Mouse (Mus musculus) heart, adult 2 months (tissue): ENCODE results near the gene Usp4. TPM values are rescaled to one million over a fixed set of nuclear protein-coding genes. Genes with fewer than 3 reads are reported as not detected.
A peak's percentile ranks its signal among the peaks of the same experiment; 100 is the strongest.

Experiments used
- DNase-seq, 2 experiments: peaks; one replicate each; pipeline ENCODE4 v3.0.0; 2021
- H3K27ac ChIP-seq: fragments of 200-600 bp; 2 replicates; pipeline ENCODE4 v1.8.1; 2022
- H3K27me3 ChIP-seq: fragments of 200-500 bp; 2 replicates; pipeline ENCODE4 v1.6.1; 2012; ENCODE audit warnings: mild to moderate bottlenecking, low read length, inconsistent platforms, mixed read lengths; ENCODE audit not compliant: control insufficient read depth, insufficient read depth
- H3K36me3 ChIP-seq: fragments of 200-500 bp; 2 replicates; pipeline ENCODE4 v1.6.1; 2012; ENCODE audit warnings: low read length, inconsistent platforms; ENCODE audit not compliant: control insufficient read depth, insufficient read depth
- H3K4me1 ChIP-seq: fragments of 200-500 bp; 2 replicates; pipeline ENCODE4 v1.6.1; 2011; ENCODE audit warnings: low read length; ENCODE audit not compliant: control insufficient read depth, insufficient read depth
- H3K4me3 ChIP-seq: fragments of 200-600 bp; 2 replicates; pipeline ENCODE4 v1.8.1; 2022
- H3K79me2 ChIP-seq: fragments of 200-500 bp; replicated peaks from 2 replicates; pipeline ENCODE4 v1.6.1; 2012; ENCODE audit warnings: mild to moderate bottlenecking, inconsistent platforms, low read length, moderate library complexity, mixed read lengths; ENCODE audit not compliant: control insufficient read depth, insufficient read depth
- H3K9ac ChIP-seq: fragments of 200-500 bp; 2 replicates; pipeline ENCODE4 v1.6.1; 2012; ENCODE audit warnings: low read depth, mild to moderate bottlenecking, control low read depth, inconsistent platforms, low read length, mixed read lengths
- CTCF ChIP-seq: fragments of 200-600 bp; IDR thresholded peaks from 2 replicates; pipeline ENCODE4 v1.8.1; 2022; ENCODE audit warnings: antibody characterized with exemption, mild to moderate bottlenecking, moderate library complexity
- EP300 ChIP-seq: fragments of 200-500 bp; IDR thresholded peaks from 2 replicates; pipeline ENCODE4 v1.6.1; 2011; ENCODE audit warnings: low read depth, low read length, control low read depth; ENCODE audit not compliant: insufficient read depth
- POLR2A ChIP-seq: fragments of 200-500 bp; IDR thresholded peaks from 2 replicates; pipeline ENCODE4 v1.6.1; 2011; ENCODE audit warnings: mild to moderate bottlenecking, low read depth, low read length, control low read depth; ENCODE audit not compliant: insufficient read depth
- WGBS: fragments of 180-500 bp; shearing (Covaris S2); methylation state at CpG from one replicate; pipeline ENCODE4 v1.1.7; 2018; 5-methylcytosine and 5-hydroxymethylcytosine counted together
- intact Hi-C: fragments of 180-260 bp; cut with DNase I; formaldehyde crosslinking; loops from one replicate; pipeline ENCODE4 v1.15.1; 2025
- polyA plus RNA-seq: library from polyadenylated mRNA; depleted of rRNA; stranded (reverse); fragments of >200 nt; gene quantifications from 2 replicates; pipeline ENCODE4 v1.2.3, GENCODE M21; 2012
- total RNA-seq, 2 experiments: library from RNA; stranded (reverse); gene quantifications; 2 replicates each; pipeline ENCODE4 v1.2.3; 2021

Gene Usp4
- total and polyA plus RNA-seq, 3 experiments: 52.7 to 74.8 (median 66.1) TPM

GRCm38 (mm10) chr9:108339886-108340257 is 7.8 kb upstream of the Usp4 start:
- Histone ChIP-seq H3K4me3 (peak overlapping the region; percentile 65), H3K27ac (peak overlapping the region; percentile 96), H3K27me3 (no peaks in the 10 kb centered on the region), H3K4me1 (peaks cover 12% of the 10 kb centered on the region), H3K79me2 (no peaks in the 10 kb centered on the region), H3K36me3 (peaks cover 10% of the 10 kb centered on the region), H3K9ac (peak overlapping the region; percentile 90)
- TF ChIP-seq CTCF (no peak), POLR2A (no peak), EP300 (no peak)
- WGBS: 14% methylated on average over 20 of the region's 20 CpGs
- intact Hi-C loops: loop anchor here (1.0 to 2.0 kb wide), 2 partner anchors 7 to 31 kb away; partner anchors contain the start of gene Usp4
- peak; percentile 45 to 46 for DNase-seq

DNA sequence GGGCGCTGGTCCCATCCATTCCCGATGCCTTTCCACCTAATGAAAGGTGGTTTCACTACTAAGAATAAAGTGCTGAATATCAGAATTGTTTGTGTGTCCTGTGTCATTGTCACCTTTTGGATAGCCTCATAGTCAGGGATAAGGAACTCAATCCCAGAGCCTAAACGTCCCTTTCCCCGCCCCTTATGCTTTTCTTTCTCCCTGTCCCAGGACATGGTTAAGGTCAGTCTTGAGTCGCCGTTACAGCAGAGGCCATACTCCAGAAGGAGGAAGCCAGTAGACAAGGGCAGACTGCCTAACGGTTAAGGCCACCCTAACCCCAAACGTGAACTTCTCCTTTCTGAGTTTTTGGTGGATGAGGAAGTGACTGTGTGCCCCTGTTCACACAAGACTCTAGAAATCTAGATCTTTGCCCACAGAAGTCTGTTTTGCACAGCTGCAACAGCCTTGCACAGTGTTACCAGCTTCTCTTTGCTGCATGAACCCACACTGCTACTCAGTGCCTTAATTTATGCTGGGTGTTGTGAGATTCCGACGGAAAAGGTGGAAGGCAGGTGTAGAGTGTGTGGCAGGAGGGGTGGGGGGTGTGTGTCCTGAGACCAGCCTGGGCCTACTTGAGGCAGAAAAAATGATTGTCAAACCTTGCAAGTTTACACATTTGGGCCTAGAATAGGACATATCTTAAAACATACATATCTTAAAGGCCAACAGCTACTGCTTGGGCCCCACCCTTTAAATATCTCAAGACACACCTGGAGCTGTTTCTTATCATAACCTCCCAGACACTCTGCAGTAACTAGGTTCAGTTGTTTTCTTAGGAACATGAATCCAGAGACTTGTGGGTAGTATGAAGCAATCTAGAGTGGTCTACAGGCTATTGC is 7.2 kb upstream of the Usp4 start:
- 40% methylated on average over 10 of the region's 10 CpGs for WGBS
- intact Hi-C loops: no loop called here
- H3K27ac ChIP-seq: peak overlapping the region; percentile 96
- peaks cover 12% of the 10 kb centered on the region for H3K4me1 ChIP-seq
- peak overlapping the region; percentile 65 for H3K4me3 ChIP-seq
- no peaks in the 10 kb centered on the region for H3K27me3 ChIP-seq
- no peaks in the 10 kb centered on the region for H3K79me2 ChIP-seq
- H3K9ac ChIP-seq: peak overlapping the region; percentile 90
- no peak for TF ChIP-seq CTCF
- 0 out of 2 replicates have a peak, but pooled peaks have one; percentile 5 for TF ChIP-seq EP300
- TF ChIP-seq POLR2A: 0 out of 2 replicates have a peak, but pooled peaks have one; percentile 47
- peak; percentile 33 to 56 for DNase-seq
- peaks cover 10% of the 10 kb centered on the region; the same call in 1 of the 2 replicates for H3K36me3 ChIP-seq

DNA sequence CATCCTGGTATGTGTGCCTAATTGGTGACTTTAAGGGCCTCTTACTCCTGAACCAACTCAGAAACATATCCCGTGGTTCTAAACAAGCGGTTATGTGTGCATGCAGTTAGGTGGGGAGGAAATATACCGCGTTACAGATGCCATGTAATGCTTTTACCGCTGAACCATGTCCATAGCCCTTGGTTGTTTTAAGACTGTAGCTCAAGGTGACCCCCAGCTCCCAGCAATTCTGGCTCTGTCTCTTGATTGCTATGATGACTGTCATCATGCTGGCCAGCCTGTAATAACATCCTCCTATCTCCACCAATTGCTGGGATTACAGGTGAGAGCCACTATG is 6.5 kb upstream of the Usp4 start:
- intact Hi-C loops: no loop called here
- no peaks in the 10 kb centered on the region for H3K79me2 ChIP-seq
- peak overlapping the region; percentile 13; the same call in 1 of the 2 replicates for H3K27ac ChIP-seq
- no peak for DNase-seq
- no peak overlapping the region for H3K9ac ChIP-seq
- no peak for TF ChIP-seq POLR2A
- no peak for TF ChIP-seq EP300
- H3K4me1 ChIP-seq: peaks cover 13% of the 10 kb centered on the region
- no peak overlapping the region for H3K4me3 ChIP-seq
- WGBS: 79% methylated on average over 5 of the region's 5 CpGs
- H3K36me3 ChIP-seq: peaks cover 10% of the 10 kb centered on the region; the same call in 1 of the 2 replicates
- no peaks in the 10 kb centered on the region for H3K27me3 ChIP-seq

DNA sequence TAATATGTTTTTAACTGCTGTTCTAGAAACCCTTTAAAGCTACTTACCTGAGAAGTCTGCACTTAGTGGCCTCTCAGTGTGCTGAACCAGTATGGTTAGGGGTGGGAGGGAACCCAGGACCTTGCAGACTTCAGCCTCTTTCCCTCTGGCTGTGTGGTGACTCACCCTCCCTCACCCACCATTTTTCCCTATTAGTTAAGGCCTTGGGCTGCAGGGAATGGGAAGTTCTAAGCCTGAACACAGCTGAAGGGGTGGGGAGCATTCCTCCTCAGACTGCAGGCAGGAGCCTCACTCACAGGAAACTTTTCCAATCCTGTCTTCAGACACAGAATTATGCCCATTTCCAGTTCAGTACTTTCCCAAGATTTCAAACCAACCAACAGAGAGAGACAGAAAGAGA is 5.9 kb upstream of the Usp4 start:
- H3K4me3 ChIP-seq: no peak overlapping the region
- TF ChIP-seq CTCF (no peak), POLR2A (no peak), EP300 (no peak)
- peak overlapping the region; percentile 50; the same call in 1 of the 2 replicates for H3K27ac ChIP-seq
- intact Hi-C loops: no loop called here
- peaks cover 15% of the 10 kb centered on the region for H3K4me1 ChIP-seq
- no peak overlapping the region for H3K9ac ChIP-seq
- peaks cover 10% of the 10 kb centered on the region; the same call in 1 of the 2 replicates for H3K36me3 ChIP-seq
- H3K27me3 ChIP-seq: no peaks in the 10 kb centered on the region
- no peaks in the 10 kb centered on the region for H3K79me2 ChIP-seq
- no peak for DNase-seq

DNA sequence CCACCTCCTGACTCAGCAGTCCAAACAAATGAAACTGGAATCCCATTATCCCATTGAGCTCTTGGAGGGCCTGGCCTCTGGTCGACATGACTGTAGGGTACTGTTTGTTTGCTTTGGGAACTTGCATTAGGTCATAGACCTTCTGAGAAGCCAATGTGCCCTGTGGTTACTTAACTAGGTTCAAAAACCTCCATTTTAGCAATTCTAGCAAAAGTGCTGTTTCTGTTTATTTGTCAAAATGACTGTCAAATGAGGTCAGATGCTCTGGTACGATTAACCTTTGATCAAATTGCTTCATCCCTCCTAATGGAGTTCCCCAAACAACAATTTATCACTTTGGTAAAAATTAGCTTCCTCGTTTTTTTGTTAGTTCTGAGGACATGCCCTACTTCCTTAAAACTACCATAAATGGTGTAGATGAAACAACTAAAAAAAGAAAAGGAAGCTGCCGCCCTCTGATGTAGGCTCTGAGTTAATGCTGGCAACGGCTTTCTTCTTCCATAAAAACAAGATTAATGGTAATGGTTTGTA is 5.3 kb upstream of the Usp4 start:
- intact Hi-C loops: no loop called here
- no peak for DNase-seq
- H3K27me3 ChIP-seq: no peaks in the 10 kb centered on the region
- H3K4me3 ChIP-seq: no peak overlapping the region
- peaks cover 15% of the 10 kb centered on the region for H3K4me1 ChIP-seq
- 33% methylated on average over 5 of the region's 5 CpGs for WGBS
- TF ChIP-seq EP300 (no peak), CTCF (no peak), POLR2A (no peak)
- no peaks in the 10 kb centered on the region for H3K79me2 ChIP-seq
- H3K36me3 ChIP-seq: peaks cover 10% of the 10 kb centered on the region; the same call in 1 of the 2 replicates
- H3K27ac ChIP-seq: peak overlapping the region; percentile 60
- H3K9ac ChIP-seq: no peak overlapping the region

DNA sequence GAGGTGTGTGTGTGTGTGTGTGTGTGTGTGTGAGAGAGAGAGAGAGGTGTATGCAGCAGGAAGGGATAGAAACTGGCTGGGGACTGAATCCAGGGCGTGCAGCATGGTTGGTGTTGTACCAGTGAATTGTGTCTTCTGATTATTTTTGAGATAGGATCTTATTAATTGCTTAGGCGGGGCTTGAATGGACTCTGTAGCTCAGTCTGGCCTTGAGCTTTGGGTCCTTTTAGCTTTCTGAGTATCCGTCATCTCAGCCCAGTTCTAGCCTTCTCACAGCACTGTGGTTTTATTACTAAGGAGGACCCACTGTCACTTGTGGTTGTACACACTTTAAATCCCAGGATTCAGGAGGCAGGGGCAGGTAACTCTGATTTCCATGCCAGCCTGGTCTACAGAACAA is 4.3 kb upstream of the Usp4 start:
- Histone ChIP-seq H3K4me3 (no peak overlapping the region), H3K79me2 (no peaks in the 10 kb centered on the region), H3K36me3 (peaks cover 6% of the 10 kb centered on the region; the same call in 1 of the 2 replicates), H3K27me3 (no peaks in the 10 kb centered on the region), H3K9ac (no peak overlapping the region), H3K27ac (no peak overlapping the region), H3K4me1 (peaks cover 11% of the 10 kb centered on the region)
- WGBS: 76% methylated on average over 3 of the region's 3 CpGs
- intact Hi-C loops: no loop called here
- DNase-seq: no peak
- TF ChIP-seq CTCF (no peak), EP300 (no peak), POLR2A (no peak)
